Mouse (Mus musculus): ENCODE data around the gene Mamdc2. TPM values are rescaled to one million over a fixed set of nuclear protein-coding genes. Genes with fewer than 3 reads are reported as not detected.

Mamdc2 gene
- polyA plus RNA-seq, 1 experiment: 1.4 TPM

GRCm38 (mm10) chr19:23478895-23479596 is 30.8 kb upstream of the Mamdc2 start:
- peak; percentile 63 for DNase-seq (ENCODE audit: low read depth)

GRCm38 (mm10) chr19:23477826-23478225 is 29.6 kb upstream of the Mamdc2 start:
- TF ChIP-seq CTCF (IDR thresholded peaks at IDR 0.05; ENCODE audit: borderline replicate concordance, extremely low read depth, insufficient read depth, insufficient read length): no peak
- no peak for TF ChIP-seq POLR2A (IDR thresholded peaks at IDR 0.05; ENCODE audit: borderline replicate concordance, extremely low read depth, insufficient read depth, insufficient read length, poor library complexity, severe bottlenecking)
- DNase-seq (ENCODE audit: low read depth): no peak

More at GRCm38 (mm10) chr19:23478895-23479596, 30.8 kb upstream of the Mamdc2 start:
- peak; percentile 64; the same call in 1 of the 2 replicates for TF ChIP-seq CTCF (IDR thresholded peaks at IDR 0.05; ENCODE audit: borderline replicate concordance, extremely low read depth, insufficient read depth, insufficient read length)
- no peak for TF ChIP-seq POLR2A (IDR thresholded peaks at IDR 0.05; ENCODE audit: borderline replicate concordance, extremely low read depth, insufficient read depth, insufficient read length, poor library complexity, severe bottlenecking)

GRCm38 (mm10) chr19:23467866-23468265 is 19.6 kb upstream of the Mamdc2 start:
- DNase-seq (ENCODE audit: low read depth): peak; percentile 73
- no peak for TF ChIP-seq POLR2A (IDR thresholded peaks at IDR 0.05; ENCODE audit: borderline replicate concordance, extremely low read depth, insufficient read depth, insufficient read length, poor library complexity, severe bottlenecking)
- no peak for TF ChIP-seq CTCF (IDR thresholded peaks at IDR 0.05; ENCODE audit: borderline replicate concordance, extremely low read depth, insufficient read depth, insufficient read length)

GRCm38 (mm10) chr19:23467011-23467410 is 18.8 kb upstream of the Mamdc2 start:
- DNase-seq (ENCODE audit: low read depth): no peak
- no peak for TF ChIP-seq POLR2A (IDR thresholded peaks at IDR 0.05; ENCODE audit: borderline replicate concordance, extremely low read depth, insufficient read depth, insufficient read length, poor library complexity, severe bottlenecking)
- TF ChIP-seq CTCF (IDR thresholded peaks at IDR 0.05; ENCODE audit: borderline replicate concordance, extremely low read depth, insufficient read depth, insufficient read length): no peak

GRCm38 (mm10) chr19:23457492-23457891 is 9.2 kb upstream of the Mamdc2 start:
- TF ChIP-seq POLR2A (IDR thresholded peaks at IDR 0.05; ENCODE audit: borderline replicate concordance, extremely low read depth, insufficient read depth, insufficient read length, poor library complexity, severe bottlenecking) (no peak), CTCF (IDR thresholded peaks at IDR 0.05; ENCODE audit: borderline replicate concordance, extremely low read depth, insufficient read depth, insufficient read length) (no peak)
- no peak for DNase-seq (ENCODE audit: low read depth)

- TF ChIP-seq CTCF (IDR thresholded peaks at IDR 0.05; ENCODE audit: borderline replicate concordance, extremely low read depth, insufficient read depth, insufficient read length) (no peak), POLR2A (IDR thresholded peaks at IDR 0.05; ENCODE audit: borderline replicate concordance, extremely low read depth, insufficient read depth, insufficient read length, poor library complexity, severe bottlenecking) (no peak)
- DNase-seq (ENCODE audit: low read depth): no peak
Measured at GRCm38 (mm10) chr19:23451361-23451760, 3.1 kb upstream of the Mamdc2 start.

GRCm38 (mm10) chr19:23447221-23447987 is 838 bp downstream of the Mamdc2 start:
- no peak for TF ChIP-seq POLR2A (IDR thresholded peaks at IDR 0.05; ENCODE audit: borderline replicate concordance, extremely low read depth, insufficient read depth, insufficient read length, poor library complexity, severe bottlenecking)
- TF ChIP-seq CTCF (IDR thresholded peaks at IDR 0.05; ENCODE audit: borderline replicate concordance, extremely low read depth, insufficient read depth, insufficient read length): peak; percentile 36; the same call in 1 of the 2 replicates
- peak; percentile 58 for DNase-seq (ENCODE audit: low read depth)

GRCm38 (mm10) chr19:23444910-23445845 is 3.1 kb downstream of the Mamdc2 start:
- DNase-seq (ENCODE audit: low read depth): no peak
- TF ChIP-seq CTCF (IDR thresholded peaks at IDR 0.05; ENCODE audit: borderline replicate concordance, extremely low read depth, insufficient read depth, insufficient read length): no peak

- DNase-seq (ENCODE audit: low read depth): no peak
- TF ChIP-seq CTCF (IDR thresholded peaks at IDR 0.05; ENCODE audit: borderline replicate concordance, extremely low read depth, insufficient read depth, insufficient read length) (no peak), POLR2A (IDR thresholded peaks at IDR 0.05; ENCODE audit: borderline replicate concordance, extremely low read depth, insufficient read depth, insufficient read length, poor library complexity, severe bottlenecking) (no peak)
Measured at GRCm38 (mm10) chr19:23435731-23436130, 12.5 kb downstream of the Mamdc2 start.

- DNase-seq (ENCODE audit: low read depth): no peak
- TF ChIP-seq POLR2A (IDR thresholded peaks at IDR 0.05; ENCODE audit: borderline replicate concordance, extremely low read depth, insufficient read depth, insufficient read length, poor library complexity, severe bottlenecking) (no peak), CTCF (IDR thresholded peaks at IDR 0.05; ENCODE audit: borderline replicate concordance, extremely low read depth, insufficient read depth, insufficient read length) (no peak)
Measured at GRCm38 (mm10) chr19:23434433-23434832, 13.8 kb downstream of the Mamdc2 start.

GRCm38 (mm10) chr19:23417668-23418067 is 30.6 kb downstream of the Mamdc2 start:
- peak; percentile 15 for DNase-seq (ENCODE audit: low read depth)
- TF ChIP-seq CTCF (IDR thresholded peaks at IDR 0.05; ENCODE audit: borderline replicate concordance, extremely low read depth, insufficient read depth, insufficient read length) (no peak), POLR2A (IDR thresholded peaks at IDR 0.05; ENCODE audit: borderline replicate concordance, extremely low read depth, insufficient read depth, insufficient read length, poor library complexity, severe bottlenecking) (no peak)

Measured in brain, embryonic 14.5 days (tissue).